Mouse (Mus musculus) WW6 (cell line): Measurements from ENCODE around the gene Mcm7.
"Not testable (repeated sequence)": the region's sequence is repeated elsewhere in the genome, so short reads cannot be mapped to it uniquely, and the experiment has no call there.

ENCODE experiments used
- DNase-seq: peaks from one replicate; pipeline ENCODE4 v3.0.0-alpha.2; 2013; ENCODE audit warnings: low read depth, low spot score

The Mcm7 gene

DNA sequence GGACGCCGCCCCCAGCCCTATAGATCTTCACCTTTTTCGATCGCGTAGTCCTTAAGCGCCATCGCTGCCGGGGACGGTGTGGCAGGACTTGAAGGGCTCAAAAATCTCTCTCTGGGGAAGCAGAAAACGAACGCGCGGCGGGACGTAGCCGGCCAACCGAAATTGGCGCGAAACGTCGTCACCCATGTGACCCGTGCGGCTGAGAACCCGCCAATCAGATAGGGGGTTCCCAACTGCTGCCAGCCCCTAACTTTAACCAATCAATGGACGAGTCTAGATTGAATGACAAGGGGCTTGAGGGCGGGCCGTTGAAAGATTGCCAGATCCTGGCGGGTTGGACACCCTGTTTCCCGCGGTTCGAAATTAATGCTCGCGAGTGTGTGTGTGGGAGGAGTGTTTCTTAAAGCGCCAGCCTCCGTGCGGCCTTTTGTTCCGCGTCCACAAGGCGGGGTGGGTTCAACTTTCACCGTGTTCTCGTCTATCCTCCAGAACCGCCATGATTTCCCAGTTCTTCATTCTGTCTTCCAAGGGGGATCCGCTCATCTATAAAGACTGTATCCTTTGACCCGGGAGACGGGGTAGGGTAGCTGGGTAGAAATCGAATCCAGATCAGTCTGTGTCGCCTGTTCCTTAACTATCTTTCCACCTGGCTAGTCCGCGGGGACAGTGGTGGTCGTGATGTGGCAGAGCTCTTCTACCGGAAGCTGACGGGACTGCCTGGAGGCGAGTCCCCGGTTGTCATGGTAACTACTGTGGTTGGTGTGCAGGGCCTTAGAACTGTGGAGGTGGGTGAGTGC is at the start of gene Mcm7, which contains the start of gene Ap4m1:
Gene Mcm7, minus strand, starts transcription at position 728 of the 797 bp plus-strand sequence.
Gene Ap4m1, plus strand, starts transcription at position 308 of the 797 bp plus-strand sequence.
- DNase-seq: peak; percentile 87

DNA sequence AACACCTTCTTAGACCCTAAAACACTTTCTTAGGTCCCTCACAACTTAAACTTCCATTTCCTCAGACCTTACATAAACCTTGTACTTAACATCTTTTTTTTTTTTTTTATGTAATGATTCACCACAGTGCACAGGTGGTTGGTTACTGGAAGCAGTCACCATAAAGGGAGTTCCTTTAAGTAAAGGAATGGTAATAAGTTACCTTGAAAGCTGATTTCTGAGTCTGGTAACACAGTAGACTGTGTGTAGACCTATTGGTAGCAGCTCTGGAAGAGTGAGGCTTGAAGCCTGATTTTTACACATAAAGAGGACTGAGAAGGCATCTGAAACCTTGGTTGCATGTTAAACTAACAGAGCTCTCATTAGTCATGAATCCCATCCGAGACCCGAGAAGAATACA is 47.6 kb upstream of the Mcm7 start:
- DNase-seq: no peak

DNA sequence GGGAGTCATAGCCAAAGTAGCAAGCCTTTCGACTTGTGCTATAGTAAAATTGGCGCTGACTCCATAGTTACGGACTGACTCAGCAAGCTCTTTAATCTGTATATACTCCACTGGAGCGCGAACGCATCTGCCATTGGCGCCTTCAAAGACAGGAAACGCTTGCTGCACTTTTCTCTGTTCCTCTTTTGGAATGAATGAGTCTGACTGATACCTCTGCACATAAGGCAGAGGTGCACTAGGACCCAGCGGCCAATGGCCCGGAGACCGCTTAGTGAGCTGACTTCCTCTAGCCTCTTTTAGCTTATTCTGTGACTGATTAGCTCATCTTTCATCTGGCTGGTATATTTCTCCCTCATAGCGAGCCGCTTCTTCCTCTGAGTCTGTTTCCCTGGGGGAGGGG is 44.4 kb upstream of the Mcm7 start:
- not testable (repeated sequence) for DNase-seq

DNA sequence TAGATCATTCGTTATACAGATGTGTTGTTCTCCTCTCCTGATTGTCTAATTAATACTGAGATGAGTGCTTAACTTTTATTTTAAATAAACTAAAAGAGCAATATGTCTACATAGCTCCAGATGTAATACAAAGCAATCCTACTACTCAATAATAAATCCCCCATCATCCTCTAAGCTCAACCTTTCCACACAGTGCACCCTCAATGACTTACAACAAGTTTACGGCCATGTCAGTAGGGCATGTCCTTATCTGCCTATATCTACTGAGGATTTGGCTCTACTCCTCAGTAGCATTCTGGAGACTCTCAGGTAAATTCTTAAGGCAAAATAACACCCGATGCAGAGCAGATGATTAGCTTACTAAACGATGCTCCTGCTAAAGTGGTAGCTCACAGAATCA is 35.7 kb upstream of the Mcm7 start:
- no peak for DNase-seq

DNA sequence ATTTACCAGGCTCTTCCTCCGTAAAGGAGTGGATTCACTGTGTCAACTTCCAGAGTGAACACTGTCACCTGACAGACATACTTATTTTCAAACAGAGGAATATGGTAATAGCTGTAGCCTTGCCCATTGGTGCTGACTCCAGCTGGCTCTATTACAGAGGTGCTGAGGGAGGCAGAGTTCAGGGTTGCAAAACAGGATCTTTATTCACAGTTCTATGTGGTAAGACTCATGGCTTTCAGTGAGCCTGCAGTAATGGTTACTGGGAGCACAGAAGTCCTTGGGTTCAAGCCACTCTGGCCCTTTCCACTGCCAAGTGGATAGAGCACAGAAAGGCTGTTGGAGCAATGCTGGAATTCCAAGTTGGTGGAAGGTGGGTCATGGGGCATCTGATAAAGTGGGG is 35.0 kb upstream of the Mcm7 start:
- DNase-seq: no peak

DNA sequence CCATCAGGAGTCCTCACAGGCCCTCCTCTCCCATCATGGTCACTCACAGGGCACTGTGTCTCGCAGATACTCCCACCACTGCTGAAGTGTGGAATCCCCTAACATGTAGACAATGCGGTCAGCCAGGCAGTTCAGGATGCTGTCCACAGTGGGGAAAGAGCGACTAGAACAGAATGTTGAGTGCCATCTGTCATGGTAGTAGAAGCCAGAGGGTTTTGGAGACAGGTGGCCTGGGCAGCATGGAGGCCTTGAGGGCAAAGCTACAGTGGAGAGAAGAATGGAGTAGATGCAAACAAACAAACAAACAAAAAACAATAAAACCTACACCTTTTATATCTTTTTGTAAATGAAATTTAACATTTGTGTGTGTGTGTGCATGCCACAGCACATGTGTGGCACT is 29.9 kb upstream of the Mcm7 start:
- no peak for DNase-seq

DNA sequence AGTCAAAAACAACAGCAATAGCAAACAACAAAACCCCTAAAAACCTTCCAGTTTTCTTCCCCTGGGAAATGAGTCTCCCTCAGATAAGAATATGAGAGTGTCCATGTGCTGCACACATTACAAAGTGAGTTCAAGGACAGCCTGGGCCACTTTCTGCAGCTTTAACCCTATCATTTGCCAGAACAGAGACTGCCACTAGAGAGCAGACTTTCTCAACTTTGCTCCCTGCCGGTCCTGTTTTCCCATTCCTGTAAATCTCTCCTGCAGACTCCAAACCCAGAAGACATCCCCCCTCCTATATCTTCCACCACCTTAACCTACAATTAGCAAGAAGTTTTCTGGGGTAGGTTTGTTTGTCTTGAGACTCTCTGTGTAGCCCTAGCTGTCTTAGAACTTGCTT is 27.4 kb upstream of the Mcm7 start:
- no peak for DNase-seq

DNA sequence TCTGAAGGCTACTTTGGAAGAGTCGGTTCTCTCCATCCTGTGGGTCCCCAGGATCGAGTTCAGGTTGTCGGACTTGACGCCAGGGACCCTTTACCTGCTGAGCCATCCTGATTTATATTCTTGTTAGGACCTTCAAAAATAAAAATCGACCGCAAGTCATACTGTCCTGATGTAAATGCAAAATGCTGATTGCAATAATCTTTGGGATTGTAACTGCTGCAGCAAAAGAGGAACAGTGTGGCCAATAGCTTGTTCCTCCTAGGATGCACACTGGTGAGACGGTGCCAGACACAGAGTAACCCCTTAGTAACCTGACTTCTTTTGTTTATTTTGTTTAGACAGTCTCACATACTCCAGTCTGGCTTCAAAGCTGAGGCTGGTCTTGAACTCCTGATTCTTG is 23.2 kb upstream of the Mcm7 start:
- no peak for DNase-seq

DNA sequence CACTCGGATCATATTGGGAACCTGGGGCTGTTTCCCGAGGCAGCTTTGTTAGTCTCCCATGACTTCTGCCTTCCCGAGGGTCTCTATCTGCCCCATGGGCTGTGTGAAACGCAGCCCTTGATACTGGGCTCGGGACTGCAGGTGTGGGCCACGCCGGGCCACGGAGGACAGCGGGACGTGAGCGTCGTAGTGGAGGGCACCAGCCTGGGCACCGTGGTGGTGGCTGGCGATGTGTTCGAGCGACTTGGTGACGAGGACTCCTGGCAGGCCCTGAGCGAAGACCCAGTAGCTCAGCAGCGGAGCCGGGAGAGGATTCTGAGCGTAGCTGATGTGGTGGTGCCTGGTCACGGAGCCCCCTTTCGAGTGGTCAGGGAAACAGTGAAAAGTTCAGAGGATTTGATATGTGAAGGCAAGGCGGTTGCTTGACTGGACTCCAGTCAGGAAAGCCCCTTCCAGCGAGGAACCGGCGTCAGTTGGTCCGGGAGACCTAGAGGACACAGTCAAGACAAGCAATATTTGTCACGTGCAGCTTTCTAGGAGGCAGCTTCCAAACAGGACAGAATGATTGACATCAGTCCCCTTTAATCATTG is 22.6 kb upstream of the Mcm7 start:
- no peak for DNase-seq

DNA sequence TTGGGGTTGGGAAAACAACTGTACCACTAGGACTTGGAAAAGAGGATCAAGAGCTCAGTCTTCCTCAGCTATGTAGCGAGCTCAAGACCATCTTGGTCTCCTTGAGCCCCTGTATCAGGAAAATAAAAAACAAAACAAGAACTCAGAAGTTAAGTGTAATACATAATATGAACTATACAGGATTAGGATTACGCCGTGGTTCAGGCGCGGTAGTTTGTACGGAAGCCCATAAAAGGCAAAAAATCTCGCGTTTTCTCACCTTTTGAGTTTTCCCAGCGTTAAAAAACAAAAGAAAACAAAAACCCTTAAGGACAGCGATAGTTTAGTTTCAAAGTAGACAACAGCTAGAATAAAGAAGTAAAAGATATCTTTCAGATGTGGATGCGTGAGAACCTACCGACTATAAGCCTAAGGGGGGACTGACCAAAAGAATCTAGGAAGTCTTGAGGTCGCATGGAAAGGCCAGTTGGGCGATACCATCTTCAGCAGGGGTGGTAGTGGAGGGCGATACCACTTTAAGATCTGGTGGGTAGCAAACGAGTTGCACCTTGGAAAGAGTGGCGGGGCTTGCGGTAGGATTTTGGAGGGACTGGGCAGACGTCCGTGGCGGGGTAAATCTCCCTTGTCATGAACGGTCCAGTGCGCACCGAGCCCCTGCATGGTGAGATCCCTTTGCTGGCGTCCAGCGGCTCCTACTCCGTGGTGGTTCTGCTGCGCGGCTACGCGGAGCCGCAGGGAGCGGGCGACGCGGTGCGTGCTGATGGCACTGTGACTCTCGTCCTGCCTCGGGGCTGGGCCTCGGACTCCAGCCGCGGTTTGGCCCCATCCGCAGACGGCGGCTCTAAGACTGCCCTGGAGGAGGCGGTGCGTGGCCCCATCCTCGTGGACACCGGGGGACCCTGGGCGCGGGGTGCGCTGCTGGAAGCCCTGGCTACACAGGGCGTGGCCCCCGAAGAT is 21.8 kb upstream of the Mcm7 start, which contains the start of gene Mblac1:
Gene Mblac1, plus strand, starts transcription at position 544 of the 957 bp plus-strand sequence.
- peak; percentile 80 for DNase-seq

DNA sequence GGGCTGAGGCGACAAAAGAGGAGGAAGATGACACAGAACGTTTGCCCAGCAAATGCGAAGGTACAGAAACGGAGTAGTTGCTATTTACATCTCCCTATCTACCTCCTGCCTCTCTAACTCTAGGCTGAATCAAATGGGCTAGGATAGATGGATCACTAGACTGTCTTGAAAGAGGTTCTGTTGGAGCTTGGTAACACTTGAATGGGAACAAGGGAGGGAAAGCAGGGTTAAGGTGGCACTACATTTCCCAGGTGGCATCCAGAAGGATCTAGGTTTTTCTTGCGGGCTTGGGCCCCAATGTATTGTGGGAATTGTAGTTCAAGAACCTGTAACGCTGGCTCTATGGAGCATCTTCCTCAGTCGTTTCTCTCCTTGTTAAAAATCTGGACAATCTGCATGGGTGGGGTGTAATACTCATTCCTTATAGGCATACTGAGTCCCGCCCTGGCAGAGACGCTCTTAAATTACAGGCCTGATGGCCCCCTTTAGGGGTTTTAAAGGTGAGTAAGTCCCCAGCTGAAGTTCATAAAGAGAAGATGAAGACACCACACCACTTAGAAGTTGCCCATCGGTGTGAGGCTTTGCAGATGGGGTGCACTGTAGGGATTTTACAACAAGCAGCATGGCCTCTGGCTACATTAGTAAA is 15.6 kb upstream of the Mcm7 start:
- DNase-seq: no peak

DNA sequence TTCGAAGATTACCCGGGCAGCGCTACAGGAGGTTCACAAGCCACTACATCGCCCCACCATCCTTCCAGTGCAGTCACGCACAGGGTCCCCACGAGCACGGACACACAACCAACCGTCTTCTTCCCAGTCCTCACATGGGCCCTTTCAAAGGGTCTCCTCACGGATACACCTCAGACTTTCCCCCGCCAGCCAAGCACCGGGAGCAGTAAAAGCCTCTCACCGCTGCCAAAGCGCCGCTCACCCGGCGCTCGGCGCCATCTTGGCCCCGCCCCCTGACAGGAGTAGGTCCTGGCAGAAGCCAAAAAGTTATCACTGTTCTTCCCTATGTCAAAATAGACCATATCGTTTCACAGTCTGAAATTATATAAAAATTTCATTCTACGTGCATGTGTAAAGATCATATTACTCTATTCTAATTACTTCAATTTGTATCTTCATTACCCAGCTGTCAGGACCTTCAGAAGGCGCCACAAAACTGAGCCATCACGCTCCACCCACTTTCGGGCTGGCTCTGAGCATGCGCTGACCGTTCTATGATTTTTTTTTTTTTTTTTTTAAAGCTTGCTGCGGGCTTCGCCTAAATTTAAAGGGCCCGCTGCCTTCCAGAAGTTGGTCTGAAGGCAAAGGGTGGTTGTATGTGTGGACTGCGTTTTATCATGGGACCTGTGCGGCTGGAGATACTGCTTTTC is 14.9 kb upstream of the Mcm7 start, which contains the start of the genes Taf6 and Cnpy4:
Gene Taf6, minus strand, starts transcription at position 502 of the 689 bp plus-strand sequence.
Gene Cnpy4, plus strand, starts transcription at position 536 of the 689 bp plus-strand sequence.
- DNase-seq: no peak

DNA sequence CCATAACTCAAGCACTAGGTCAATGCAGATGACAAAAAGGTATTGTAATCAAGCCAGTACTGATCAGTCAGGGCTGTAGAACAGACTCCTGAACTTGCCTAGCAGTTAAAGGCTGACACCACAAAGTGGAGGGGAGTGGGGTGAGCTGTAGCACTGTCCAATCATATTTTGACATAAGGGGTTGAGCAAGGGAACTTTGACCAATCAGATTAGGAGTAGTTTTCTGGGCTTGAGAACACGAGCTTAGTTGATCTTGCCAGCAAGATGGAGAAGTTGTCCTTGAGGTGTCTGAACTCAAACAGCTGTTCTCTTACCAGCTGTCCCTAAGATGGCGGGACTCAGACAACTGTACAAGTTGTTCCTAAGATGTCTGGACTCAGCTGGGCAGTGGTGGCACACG is 995 bp upstream of the Mcm7 start:
- no peak for DNase-seq

DNA sequence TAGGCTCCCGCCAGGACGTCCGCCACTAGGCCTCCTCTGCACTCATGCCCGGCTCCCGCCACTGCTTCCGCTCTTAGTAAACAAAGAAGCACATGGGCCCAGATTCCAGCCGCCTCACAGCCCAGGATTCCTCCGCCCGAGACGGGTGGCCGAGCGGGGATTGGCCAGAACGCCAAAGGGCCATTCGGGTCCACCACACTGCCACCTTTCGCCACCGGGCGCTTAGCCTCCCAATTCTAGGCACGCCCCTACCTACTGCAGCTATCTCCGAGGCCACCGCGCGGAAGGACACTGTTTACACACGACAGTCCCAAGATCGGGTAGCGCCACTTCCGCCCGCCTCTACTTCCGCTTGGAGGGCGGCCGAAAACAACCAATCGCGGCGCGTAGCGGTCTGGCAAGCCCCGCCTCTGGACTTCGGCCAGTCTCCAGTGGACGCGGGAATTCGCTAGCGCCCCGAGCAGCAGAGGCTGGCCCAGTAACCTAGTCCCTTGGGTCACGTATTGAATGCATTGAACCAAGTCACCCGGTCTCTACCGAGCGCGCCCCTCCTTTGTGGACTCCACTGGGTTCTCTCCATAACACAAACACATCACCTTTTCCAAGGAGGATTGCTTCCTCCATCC is 1.2 kb downstream of the Mcm7 start:
- peak; percentile 84 for DNase-seq

DNA sequence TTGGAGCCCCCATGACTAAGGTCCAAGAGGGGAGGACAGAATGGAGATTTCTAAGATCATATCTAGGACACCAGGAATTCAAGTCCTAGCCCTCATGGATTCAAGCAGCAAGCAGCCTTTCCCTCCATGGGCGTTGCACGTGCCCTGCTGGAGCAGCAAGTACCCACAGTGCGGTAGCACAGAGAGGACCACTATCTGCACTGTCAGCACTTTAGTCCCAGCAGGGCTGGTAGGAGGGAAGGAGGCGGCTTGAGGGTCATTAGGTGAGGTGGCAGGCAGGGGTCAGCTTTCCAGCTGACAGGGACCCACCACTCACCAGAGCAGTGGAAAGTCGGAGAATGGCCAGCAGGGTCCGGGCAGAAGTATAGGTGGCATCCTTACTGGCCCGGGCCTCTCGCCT is 6.6 kb downstream of the Mcm7 start:
- no peak for DNase-seq

DNA sequence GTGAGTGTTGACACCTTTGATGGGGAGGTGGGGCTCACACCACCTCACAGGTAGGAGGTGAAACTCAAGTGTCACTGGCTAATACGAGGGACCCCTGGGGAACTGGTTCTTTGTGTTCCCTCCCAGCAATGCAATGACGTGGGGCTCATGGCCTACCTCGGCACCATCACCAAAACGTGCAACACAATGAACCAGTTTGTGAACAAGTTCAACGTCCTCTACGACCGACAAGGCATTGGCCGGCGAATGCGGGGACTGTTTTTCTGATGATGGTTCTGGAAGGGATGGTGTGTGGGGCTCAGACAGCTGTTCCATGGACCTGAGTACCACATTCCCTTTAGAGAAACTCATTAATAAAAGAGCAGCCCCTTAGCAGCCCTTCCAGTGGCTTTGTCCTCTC is 8.6 kb downstream of the Mcm7 start:
- DNase-seq: no peak

DNA sequence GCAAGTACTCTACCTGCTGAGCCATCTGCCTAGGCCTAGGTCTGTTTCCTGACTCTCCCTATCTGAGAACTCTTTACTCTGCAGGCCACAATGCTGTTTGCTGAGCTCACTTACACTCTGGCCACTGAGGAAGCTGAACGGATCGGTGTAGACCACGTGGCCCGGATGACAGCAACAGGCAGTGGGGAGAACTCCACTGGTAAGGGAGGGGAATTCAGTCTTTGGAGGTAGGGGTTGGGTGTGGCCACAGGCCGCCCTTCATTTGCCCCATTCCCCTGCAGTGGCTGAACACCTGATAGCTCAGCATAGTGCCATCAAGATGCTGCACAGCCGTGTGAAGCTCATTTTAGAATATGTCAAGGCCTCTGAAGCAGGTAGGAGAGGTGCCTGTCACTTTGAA is 9.2 kb downstream of the Mcm7 start:
- DNase-seq: no peak

DNA sequence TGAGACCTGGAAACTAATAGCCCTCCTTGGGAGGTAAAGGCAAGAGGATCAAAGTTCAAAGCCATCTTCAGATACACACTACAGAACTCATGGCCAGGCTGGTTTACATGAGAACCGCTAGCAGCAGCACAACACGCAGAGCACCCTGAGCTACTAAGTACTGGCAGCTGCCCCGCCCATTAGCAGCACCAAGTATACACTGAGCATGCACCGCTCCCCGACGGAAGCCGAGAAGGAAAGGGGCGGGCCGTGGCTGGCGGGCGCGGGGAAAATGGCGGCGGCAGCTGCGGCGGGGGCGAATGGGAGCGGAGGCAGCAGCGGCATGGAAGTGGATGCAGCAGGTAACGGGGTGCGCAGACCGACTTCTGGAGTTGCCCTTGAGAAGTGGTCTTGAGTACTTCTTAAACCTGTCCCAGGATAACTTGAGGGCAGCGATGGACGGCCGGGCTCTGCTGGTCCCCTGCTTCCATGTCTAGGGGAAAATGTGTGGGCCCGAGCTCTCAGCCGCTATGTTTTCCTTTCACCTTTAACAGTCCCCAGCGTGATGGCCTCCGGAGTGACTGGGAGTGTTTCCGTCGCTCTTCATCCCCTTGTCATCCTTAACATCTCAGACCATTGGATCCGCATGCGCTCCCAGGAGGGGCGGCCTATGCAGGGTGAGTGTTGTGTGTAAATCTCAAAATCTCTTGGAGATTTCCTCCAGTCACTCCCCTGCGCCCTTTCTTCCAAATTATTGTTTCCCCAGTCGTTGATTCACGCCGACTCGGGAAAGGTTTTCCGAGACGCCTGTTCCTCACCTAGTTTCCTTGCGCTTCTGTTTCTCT is 11.2 kb downstream of the Mcm7 start, which contains the start of gene Cops6:
Gene Cops6, plus strand, starts transcription at position 230 of the 824 bp plus-strand sequence.
- no peak for DNase-seq

DNA sequence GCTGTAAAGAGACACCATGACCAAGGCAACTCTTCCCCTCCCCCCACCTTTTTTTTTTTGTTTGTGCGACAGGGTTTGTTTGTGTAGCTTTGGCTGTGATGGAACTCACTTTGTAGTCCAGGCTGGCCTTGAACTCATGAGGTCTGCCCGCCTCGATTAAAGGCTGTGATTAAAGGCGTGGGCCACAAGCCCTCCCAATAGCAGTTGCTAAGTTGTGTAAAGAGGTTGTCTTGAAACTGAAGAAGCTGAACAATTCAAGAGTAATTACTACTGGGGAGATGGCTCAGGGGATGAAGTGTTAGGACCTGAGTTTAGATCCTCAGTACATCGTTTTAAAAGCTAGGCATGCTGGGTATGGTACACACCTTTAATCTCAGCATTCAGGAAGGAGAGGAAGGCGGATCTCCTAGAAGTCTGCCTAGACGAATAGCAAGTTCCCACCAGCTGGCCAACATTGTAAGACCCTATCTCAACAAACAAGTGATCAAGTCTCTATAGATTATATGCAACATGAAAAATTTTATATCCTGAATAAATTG is 11.9 kb downstream of the Mcm7 start:
- DNase-seq: no peak
